Mouse (Mus musculus) spleen, embryonic (tissue): ENCODE measurements at regions not wholly inside any gene's neighbourhood (a gene's known extent, or its start where the extent isn't known, plus 50 kb on each side); places are given as distances from the start of the nearest gene placed in this dataset.
"Not testable (repeated sequence)": the region's sequence is repeated elsewhere in the genome, so short reads cannot be mapped to it uniquely, and the experiment has no call there.

Experiments
- CTCF ChIA-PET: fragments of 350-600 bp; sonication (Branson Sonifier 250); formaldehyde crosslinking; loops from one replicate; lab custom pipeline; 2022; lab: Charles Lee

DNA sequence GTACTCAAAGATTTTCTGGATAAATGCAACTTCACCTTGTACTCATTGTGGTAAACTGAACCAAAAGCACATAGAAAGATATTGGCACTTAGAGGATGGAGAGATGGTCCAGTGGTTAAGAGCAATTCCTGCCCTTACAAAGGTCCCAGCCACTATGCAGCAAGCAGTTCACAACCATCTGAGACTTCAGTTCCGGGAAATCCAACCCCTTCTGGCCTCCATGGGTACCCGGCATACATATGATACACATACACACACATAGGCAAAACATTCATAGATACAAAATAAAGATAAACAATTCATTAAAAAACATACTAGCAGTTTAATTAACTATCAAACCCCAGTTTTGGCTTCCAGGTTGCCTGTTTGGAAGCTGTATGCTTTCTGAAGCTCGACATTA lies 189.5 kb upstream of the Tmem45b start:
- CTCF ChIA-PET: no interaction called here

DNA sequence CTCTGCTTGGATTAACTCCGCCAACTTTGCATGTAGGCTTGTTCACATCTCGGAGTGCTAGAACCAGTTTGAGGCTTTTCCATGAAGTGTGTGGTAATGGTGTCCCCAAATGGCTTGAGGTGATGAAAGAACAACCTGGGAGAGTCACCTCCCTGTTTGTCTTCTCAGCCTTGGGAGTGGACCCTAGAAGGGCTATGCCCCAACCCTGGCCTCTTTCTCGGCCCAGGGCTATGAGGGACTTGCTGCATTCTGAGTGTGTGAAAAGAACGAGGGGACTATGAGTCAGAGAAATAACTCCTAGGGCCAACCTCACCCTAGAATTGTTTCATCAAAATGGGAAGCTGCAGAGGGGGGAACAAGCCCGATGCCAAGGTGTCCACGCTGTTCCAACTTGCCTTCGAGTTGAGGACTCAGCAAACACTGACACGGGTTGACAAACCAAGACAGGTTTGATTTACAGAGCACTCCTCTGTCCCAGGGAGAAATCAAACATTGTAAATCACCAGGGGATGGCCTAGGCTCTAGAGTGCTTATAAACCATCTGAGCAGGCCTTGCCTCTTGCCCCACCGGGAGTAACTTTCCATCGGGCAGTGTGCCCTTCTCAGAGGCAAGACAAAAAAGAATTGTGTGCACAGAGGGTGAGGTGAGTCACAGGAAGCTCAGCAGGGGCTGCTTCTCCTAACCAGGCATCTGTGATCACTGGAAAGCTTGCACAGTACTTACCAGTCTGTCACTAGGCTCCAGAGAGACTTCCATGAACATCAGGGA lies 186.3 kb upstream of the Tmem45b start:
- CTCF ChIA-PET: no interaction called here

DNA sequence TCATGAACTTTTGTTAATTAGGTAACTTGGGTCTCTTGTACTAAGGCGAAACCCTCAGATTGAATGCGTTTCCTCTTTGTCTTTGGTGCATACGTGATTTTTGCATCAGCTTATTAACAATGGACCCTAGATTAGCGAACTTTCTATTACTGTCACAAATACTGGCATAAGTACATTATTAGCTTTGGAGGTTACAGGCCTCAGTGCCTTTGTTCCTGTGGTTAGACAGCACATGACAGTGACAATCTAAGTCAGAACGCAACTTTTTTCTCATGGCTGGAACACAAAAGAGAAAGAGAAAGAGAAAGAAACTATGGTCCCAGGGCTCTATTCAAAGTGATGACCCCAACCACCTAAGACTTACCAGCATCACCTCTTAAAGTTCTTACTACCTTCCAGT lies 184.8 kb upstream of the Tmem45b start:
- CTCF ChIA-PET: no interaction called here

DNA sequence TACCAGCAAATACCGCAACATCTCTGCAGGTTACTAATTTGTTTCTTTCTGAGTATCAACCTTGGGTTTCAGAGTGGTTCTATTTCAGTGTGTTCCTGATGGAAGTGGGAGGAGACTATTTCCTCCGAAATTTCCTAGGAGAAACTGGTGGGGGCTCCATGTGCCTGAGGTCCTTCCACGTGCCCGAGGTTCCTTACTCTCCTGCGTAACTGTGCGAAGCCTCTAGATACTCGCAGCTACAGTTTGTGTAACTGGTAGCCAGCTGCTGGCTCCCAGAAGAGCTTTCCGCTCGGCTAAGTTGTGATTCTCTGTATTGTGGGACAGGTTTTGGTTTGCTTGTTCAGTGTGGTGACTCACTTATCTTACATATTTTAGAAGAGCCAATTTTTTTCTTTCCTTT lies 184.3 kb upstream of the Tmem45b start:
- CTCF ChIA-PET: no interaction called here

DNA sequence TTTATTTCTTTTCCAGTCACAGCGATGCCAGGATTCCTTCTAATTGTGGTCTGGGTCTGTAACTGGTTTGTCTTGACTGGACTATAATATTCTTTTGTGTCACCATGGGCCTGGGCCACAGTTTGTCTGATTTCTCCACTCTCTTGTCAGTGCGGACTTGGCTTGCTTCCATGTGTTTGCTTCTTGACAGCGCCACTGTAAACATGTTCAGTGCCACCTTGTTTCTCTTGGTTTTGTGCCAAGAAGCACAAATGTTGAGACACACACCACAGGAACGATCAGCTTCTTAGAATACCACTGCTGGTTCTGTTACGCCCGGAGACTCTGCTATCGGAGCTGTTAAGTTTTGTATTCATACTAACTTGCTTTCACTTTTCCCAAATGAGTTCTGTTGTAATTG lies 180.9 kb upstream of the Tmem45b start:
- CTCF ChIA-PET: no interaction called here

DNA sequence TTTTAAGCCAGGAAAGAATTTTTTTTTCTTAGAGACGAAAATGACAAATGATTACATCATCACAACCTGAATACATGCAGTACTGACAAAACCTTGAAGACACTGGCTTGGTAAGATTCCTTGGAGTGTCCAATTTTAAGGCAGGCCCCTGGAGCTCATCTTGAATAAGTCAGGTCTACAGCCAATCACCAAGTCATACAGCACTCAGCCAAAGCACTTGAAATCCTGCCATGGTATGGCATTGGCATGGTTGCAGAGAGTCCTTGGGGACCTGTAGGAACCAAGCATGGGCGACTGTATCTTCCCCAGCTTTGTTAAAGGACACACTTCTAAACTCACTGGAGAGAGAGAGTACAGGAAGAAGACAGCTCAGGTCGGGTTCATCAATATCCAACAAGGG lies 179.8 kb upstream of the Tmem45b start:
- CTCF ChIA-PET: no interaction called here

DNA sequence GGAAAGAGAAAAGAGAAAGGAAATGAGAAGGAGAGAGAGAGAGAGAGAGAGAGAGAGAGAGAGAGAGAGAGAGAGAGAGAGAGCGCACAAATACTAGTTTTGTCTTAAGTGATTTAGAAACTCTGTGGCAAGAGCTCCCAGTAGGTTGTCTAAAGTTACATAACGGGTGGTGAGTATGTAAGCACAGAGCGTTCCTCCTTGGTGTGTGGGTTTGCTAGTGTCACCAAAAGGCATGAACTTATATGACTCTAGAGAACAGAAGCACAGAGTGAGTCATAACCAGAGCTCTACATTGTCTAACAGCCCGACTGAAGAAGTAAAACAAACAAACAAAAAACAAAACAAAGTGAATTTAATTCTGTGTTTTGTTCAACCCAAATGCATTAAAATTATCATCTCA lies 177.9 kb upstream of the Tmem45b start:
- CTCF ChIA-PET: no interaction called here

DNA sequence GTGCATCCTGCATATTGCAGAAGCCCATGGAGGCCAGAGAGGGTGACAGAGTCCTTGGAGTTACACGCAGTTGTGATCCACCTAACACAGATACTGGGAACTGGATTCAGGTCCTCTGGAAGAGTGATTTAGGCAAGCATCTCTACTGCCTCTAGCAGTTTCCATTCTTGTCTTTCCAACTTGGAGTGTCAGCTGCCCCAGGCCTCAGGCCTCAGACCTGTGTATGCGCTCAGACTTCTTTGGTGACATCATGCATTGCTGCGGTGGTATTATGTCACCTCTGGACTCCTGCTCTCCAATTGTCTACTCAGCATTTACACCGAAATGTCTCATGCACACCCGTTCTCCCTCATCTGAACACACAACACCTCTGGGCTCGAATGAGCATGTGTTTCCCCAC lies 164.0 kb upstream of the Tmem45b start:
- CTCF ChIA-PET: no interaction called here

DNA sequence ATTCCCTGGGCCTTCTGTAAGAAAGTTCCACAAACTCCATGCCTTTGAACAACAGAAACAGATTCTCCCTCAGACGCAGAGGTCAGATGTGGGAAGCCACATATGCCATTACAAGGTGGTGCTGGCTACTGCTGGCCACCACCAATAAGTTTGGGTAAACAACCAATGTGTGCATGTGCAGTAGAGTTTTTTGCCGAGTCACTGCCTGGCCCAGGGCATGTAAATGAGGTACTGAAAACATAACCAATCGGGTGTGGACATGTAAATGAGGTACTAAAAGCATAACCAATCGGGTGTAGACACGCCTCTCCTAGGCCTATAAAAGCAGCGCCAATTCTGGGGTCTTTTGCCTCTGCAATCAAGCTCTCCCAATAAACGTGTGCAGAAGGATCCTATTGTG lies 157.3 kb upstream of the Tmem45b start:
- CTCF ChIA-PET: not testable (repeated sequence)

DNA sequence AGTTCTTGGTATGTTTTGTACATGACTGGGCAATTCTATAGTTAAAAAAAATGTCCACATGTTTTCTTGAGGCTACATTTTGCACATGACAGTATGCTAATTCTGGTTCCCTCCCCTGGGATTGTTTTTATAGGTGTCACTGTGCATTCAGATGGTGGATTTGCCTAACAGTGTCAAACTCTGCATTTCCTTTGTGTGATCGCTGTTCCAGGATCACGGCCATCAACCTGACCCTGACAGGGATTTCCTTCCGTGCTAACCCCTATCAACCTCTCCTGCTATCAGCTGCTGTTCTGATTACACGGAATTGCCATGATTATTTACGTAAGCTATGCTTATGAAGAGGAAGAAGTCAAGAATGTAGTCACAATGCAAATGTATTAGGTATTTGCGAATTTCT lies 155.1 kb upstream of the Tmem45b start:
- CTCF ChIA-PET: no interaction called here

DNA sequence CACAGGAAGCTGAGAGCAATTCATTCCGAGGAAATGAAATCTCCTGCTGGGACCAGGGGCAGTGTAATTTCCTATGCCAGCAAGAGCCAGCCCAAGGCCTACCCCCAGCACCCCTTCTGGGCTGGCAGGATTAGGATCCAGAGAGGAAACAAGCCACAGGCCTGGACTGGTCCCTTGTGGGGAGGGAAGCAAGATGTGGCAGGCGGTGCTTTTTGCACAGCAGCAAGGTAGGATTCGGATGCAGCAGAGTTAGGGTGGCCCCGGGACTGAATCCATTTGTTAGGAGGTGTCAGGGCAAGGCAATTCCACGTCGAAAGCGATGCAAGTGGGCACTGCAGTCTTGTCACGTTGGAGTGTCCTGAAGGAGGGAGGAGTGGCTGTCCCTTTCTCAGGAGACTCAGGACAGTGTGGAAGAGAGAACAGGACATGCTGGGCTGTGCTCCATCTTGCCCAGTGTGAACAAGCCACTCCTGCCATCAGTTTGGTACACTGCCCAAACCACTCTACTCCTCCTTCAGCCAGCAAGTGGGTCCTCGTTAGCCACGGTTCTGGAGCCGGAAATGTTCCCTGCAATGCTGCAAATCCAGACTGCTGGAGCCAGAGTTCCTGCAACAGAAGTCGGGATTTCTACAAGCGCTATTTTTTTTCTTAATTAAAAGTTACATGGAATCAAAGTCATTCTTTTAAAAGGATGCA lies 150.1 kb upstream of the Tmem45b start:
- CTCF ChIA-PET: no interaction called here

DNA sequence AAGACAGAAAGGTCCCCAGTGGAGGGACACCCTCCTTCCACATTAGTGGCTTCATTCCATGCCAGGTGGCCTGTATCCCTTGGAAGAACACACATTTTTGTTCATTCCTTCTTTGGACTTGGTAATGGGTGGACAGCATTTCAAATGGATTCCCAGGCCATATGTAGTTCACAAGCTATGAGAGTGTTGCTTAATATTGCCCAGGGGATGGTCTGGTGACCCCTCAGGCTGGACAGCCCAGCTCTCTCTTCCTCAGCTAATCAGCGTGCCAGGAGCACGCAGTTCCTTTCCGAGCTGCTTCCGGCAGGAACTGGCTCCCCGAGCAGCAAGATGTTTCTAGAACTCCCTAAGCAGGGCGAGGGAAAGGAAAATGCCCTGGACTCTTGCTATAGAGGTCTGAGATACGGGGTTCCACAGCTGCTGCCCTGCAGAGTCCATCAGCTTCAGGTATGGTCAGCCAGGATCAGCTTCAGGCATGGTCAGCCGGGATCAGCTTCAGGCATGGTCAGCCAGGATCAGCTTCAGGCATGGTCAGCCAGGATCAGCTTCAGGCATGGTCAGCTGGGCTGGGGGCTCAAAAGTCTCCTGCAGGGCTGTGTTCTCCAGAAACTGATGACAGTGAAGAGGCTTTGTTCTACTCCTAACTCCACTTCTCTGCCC lies 146.9 kb upstream of the Tmem45b start:
- CTCF ChIA-PET: no interaction called here

DNA sequence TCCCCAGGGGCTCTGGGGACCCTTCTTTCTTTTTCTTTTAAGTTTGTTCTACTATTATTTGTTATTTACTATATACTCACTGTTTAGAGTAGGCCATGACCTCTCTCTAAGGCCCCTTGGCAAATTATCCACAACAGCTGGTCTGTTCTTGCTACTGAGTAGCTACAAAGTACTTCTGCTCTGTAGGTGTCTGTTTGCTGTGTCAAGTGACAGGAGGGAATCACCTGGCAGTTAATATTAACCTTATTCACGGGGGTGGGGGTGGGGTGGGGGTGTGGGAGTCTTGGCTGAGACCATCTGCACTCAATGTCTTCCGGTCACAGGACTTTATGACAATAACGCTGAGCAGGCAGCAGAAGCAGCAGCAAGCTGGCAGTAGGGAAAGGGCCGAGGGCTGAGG lies 146.4 kb upstream of the Tmem45b start:
- CTCF ChIA-PET: no interaction called here

DNA sequence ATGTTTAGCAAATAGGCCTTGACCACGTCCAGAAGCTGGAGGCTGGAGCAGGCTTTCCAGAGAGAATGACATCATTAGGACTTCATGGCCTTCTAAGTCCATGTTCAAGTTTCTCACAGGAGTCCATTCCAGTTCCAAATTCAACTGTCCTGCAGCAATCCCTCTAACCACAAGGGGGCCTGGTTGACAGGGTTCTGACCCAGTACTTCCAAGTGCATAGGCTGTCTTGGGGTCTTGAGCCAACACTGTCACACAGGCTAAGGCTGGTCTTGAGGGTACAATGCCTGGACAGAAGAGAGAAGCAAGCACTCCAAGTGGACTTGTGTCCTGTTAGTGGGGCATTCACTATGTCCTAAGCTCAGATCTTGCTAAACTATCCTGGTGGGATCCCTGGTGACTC lies 145.9 kb upstream of the Tmem45b start:
- CTCF ChIA-PET: no interaction called here

DNA sequence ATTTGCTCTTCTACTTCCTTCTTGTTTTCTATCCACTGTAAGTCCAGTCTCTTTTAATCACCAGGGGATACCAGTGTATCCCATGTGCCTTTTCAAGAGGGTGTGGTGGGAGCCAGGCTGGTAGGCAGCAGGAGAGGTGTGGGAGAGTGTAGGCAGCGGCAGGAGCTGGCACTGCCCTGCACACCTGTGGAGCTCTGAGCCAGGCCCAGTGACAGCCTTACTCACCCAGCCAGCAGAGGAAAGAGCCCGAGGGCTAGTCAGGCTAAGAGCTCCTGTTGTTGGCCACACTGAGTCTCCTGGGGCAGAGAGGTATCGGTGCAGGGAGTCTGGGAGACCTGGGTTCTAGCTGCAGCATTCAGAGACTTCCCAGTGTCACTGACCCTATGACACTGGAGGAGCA lies 145.5 kb upstream of the Tmem45b start:
- CTCF ChIA-PET: no interaction called here

DNA sequence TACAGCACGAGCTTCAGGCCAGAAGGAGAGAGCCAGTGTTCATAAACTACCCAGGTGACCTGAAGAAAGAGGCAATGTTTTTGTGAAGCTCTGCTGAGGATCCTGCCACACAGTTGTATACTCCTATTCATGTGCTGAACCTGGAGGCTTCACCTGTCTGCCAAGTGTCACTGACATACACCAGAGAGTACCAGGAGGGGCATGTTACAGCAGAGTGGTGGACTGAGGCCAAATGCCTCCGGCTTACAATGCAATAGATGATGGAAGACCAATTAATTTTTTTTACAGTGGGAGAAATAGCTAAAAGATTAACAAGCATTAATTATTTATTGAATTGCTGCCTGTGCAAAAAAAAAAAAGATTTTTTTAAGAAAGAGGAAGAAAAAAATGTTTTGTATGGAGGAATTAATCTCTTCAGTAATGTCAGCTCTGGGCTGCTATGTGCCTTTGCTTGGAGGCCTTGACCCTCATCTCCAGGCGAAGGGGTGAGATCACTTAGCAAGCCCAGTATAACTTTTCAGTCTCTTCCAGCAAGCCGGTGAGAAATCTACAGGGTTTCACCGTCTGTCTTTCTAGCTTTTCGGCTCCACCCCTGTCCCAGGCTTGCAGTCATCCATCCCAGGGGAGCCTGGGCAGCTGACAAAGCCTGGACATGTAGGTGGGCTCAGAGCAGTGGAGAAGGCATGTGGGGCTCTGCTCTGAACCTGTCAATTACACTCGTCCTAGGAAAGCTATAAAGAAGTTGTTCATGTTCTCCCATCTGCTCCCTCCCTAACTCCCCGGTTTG lies 144.0 kb upstream of the Tmem45b start:
- CTCF ChIA-PET: no interaction called here

DNA sequence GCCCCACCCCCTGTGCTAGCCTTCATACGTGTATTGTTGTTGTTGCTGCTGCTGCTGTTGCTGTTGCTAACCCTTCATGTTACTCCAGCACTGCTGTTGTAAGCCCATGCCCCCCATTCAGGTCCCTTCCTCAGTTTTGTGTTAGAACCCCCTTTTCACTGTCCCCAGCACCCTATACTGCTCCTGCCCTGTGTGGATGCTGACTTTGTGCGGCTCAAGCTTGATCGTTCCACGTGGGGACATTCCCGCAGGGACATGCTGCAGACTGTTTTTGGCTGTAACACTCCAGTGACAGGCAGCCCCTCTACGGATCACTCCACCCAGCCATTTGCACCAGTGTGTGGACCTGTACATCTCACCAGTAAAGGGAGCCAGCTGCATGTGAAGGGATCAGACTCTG lies 142.7 kb upstream of the Tmem45b start:
- CTCF ChIA-PET: no interaction called here

DNA sequence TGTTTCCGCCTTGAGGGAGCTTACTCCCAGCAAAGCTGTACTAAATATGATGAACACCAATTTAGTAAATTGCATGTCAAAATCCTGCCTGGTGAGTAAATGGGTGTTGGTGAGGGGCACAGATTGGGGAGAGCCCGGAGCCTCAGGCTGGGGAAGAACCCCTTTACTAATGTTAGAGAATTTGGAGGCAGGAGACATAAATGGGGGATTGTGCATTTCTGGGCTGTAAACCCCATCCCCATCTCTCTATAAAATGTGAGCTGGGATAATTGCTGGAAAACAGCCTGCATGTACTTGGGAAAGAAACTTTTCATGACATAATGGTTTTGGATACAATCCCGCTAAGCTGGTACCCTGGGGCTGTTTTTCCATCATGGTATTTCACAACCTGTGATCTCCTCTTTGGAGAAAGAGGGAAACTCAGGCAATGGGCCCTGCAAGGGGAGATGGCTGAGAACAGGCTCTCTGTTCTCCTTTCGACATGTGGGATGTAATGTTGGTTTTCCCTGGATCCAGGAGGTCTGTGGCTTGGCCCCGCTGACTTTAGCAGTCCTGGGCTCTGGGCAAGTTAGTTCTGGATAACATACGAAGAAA lies 140.3 kb upstream of the Tmem45b start:
- CTCF ChIA-PET: no interaction called here

DNA sequence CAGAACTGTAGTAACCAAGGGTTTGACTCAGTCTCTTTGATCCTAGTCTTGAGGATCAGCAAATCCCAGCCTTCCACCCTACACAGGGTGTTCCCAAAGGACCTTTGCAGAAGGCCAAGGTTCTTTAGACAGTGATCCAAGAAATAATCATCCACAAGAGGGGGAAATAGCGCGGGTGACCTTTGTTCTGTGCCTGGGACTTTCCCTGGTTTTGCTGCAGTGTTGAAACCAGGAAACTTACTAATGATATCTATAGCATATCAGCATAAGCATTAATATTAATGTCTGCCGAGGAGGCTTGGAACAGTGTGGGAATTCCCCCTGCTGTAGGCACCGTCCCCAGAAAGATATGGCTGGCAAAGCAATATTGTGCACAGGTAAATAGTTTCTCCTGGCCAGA lies 138.4 kb upstream of the Tmem45b start:
- CTCF ChIA-PET: no interaction called here

DNA sequence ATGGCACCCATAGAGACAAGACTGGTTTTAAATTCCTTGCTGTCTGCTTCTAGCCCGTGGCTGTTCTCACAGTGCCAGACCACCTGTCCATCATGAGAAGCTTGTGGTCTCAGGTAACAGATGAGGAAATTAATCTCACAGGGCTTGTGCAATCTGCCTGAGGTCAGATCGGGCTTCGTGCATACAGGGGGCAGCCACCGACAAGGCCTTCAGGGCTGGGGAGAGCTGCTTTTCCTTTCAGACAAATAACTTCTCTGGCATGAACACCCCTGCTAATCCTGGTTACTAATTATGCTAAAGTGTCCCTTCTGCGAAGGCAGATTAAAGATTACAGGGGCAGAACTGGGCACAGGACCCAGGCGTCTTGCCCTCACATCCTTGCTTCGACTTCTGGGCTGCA lies 130.8 kb upstream of the Tmem45b start:
- CTCF ChIA-PET: no interaction called here

DNA sequence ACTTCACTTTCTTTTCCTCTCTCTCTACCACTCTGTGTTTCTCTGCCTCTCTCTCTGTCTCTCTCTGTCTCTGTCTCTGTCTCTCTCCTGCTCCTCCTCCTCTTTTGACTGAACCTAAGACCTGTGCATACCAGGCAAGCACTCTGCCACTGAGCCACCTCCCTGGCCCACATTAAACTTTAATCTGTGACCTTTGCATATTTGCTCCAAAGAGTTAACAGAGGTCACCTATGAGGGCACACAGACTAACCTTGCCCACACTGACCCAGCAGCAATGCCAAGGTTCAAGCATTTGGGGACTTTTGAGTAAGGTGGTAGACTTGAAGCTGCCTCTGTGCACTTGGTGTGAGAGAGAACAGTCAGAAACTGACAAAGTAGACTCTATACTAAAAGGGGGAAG lies 123.4 kb upstream of the Tmem45b start:
- CTCF ChIA-PET: no interaction called here

DNA sequence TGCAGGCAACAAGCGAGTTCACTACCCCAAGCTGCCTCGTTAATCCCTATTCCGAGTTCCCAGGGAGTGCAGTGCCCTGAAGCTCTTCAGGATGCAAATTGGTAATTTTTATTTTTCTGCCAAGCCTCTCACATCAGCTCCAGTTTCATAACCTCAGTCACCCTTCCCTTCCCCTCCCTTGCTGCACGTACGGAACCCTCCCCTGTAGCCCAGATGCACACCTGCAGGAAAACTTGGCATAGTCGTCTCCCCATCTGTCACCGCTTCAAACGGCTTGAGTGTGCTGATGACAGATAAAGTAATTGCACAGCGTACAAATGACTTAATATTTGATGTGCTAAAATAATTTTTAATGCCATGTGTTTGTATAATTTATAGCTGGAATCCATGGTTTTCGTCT lies 119.7 kb upstream of the Tmem45b start:
- CTCF ChIA-PET: no interaction called here
